Mouse (Mus musculus) C2C12 (cell line): ENCODE results near the gene Gm20388. TPM values are rescaled to one million over a fixed set of nuclear protein-coding genes. Genes with fewer than 3 reads are reported as not detected.

ENCODE experiments used
- H3K27me3 ChIP-seq: one replicate; pipeline ENCODE4 v1.6.1; 2011; ENCODE audit not compliant: control insufficient read depth, insufficient read depth, insufficient read length
- H3K36me3 ChIP-seq: one replicate; pipeline ENCODE4 v1.6.1; 2011; ENCODE audit not compliant: control insufficient read depth, insufficient read depth
- H3K4me3 ChIP-seq: one replicate; pipeline ENCODE4 v1.5.1; 2011; ENCODE audit warnings: mild to moderate bottlenecking, control low read depth; ENCODE audit not compliant: poor library complexity, insufficient read depth, severe bottlenecking
- H3K79me2 ChIP-seq: one replicate; pipeline ENCODE4 v1.6.1; 2011; ENCODE audit not compliant: control insufficient read depth, insufficient read depth
- H3K79me3 ChIP-seq: one replicate; pipeline ENCODE4 v1.6.1; 2011; ENCODE audit warnings: low read depth, control low read depth
- H3ac ChIP-seq: one replicate; pipeline ENCODE3; 2011; ENCODE audit warnings: low read depth; ENCODE audit not compliant: control insufficient read depth, insufficient read length
- CEBPB ChIP-seq: IDR thresholded peaks from one replicate; pipeline ENCODE4 v1.6.1; 2011; ENCODE audit warnings: low read depth, mild to moderate bottlenecking, control low read depth, moderate library complexity
- CTCF ChIP-seq: IDR thresholded peaks from one replicate; pipeline ENCODE4 v1.5.1; 2011; ENCODE audit not compliant: control insufficient read depth, insufficient read depth, insufficient read length
- FOSL1 ChIP-seq: IDR thresholded peaks from one replicate; pipeline ENCODE4 v1.8.0; 2011; ENCODE audit warnings: mild to moderate bottlenecking, low read length; ENCODE audit not compliant: poor library complexity, insufficient read depth, severe bottlenecking
- MAX ChIP-seq: IDR thresholded peaks from one replicate; pipeline ENCODE4 v1.6.1; 2011; ENCODE audit warnings: mild to moderate bottlenecking, control low read depth
- MYOD1 ChIP-seq: IDR thresholded peaks from one replicate; pipeline ENCODE4 v1.6.1; 2011; ENCODE audit warnings: low read depth; ENCODE audit not compliant: control insufficient read depth, insufficient read length
- MYOG ChIP-seq: IDR thresholded peaks from one replicate; pipeline ENCODE4 v1.6.1; 2011; ENCODE audit not compliant: control insufficient read depth, insufficient read length; ENCODE audit errors: extremely low read depth
- USF1 ChIP-seq: IDR thresholded peaks from one replicate; pipeline ENCODE4 v1.6.1; 2011; ENCODE audit warnings: low read depth, mild to moderate bottlenecking, control low read depth, moderate library complexity
- polyA plus RNA-seq: library from polyadenylated mRNA; unstranded; fragments of >200 nt; fragmentation: generic; extraction: Trizol; gene quantifications from one replicate; pipeline ENCODE4 v1.2.1, GENCODE M21; 2012; ENCODE audit warnings: missing spikeins

Gm20388 gene
- polyA plus RNA-seq, 1 experiment, result 15.0 TPM

DNA sequence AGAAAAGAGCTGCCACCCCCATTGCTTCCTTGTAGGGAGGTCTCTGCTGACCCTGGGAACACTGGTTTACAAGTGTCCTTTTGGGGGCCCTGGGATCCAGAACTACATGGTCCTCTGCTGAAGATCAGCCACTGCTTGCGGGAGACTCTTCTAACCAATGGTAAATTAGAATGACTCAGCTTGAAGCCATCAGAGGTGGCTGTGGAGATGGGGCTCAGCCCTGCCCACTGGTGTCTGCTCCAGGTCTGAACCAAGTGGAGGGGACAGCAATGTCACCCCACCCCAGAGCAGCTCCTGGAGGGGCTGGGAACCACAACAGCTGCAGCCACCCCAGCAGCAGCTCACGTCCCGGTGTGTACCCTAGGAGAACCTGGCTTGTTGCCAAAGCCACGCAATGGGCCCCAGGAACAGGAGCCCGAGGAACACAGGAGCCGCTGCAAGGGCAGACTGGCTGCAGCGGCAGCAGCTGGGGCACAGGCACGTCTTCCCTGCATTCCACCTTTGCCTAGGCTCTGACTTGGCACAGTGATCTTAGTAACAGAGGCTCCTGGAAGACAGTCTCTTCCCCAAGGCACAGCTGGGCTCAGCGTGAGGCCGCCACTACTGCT lies 1961.3 kb downstream of the Gm20388 start:
- Histone ChIP-seq H3K27me3 (no peaks in the 10 kb centered on the region), H3K79me3 (no peaks in the 10 kb centered on the region), H3K79me2 (no peaks in the 10 kb centered on the region), H3ac (no peak overlapping the region), H3K36me3 (no peaks in the 10 kb centered on the region), H3K4me3 (no peak overlapping the region)
- no peak for TF ChIP-seq CEBPB
- no peak for TF ChIP-seq MAX
- TF ChIP-seq CTCF, result no peak
- no peak for TF ChIP-seq MYOD1
- no peak for TF ChIP-seq FOSL1
- no peak for TF ChIP-seq USF1
- TF ChIP-seq MYOG, result no peak

- Histone ChIP-seq H3K79me2 (no peaks in the 10 kb centered on the region), H3K79me3 (no peaks in the 10 kb centered on the region), H3K27me3 (no peaks in the 10 kb centered on the region), H3ac (no peak overlapping the region), H3K4me3 (no peak overlapping the region), H3K36me3 (no peaks in the 10 kb centered on the region)
- TF ChIP-seq FOSL1 (no peak), USF1 (no peak), MAX (no peak), MYOG (no peak), CTCF (no peak), MYOD1 (no peak), CEBPB (no peak)
Observed at GRCm38 (mm10) chr8:121874031-121874430, 1963.4 kb downstream of the Gm20388 start.

DNA sequence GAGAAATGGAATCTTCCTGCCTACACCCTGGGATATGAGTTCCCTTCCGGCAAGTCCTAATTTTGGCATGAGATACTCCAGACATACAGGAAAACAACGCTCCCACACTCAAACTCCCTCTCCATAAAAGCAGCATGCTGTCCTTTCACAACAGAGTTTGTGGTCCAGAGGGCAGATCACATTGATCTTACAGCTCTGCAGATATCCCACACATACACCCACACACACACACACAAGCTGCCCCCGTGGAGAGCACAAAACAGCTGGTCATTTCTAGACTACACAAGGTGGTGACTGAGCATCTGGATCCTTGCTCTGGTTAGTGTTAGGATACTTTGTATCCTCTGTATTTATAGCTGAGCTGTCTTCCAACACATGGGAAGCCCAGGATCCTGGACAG lies 1964.4 kb downstream of the Gm20388 start:
- H3K27me3 ChIP-seq, result no peaks in the 10 kb centered on the region
- TF ChIP-seq USF1, result no peak
- H3K36me3 ChIP-seq, result no peaks in the 10 kb centered on the region
- H3ac ChIP-seq, result no peak overlapping the region
- no peak overlapping the region for H3K4me3 ChIP-seq
- H3K79me2 ChIP-seq, result no peaks in the 10 kb centered on the region
- no peaks in the 10 kb centered on the region for H3K79me3 ChIP-seq

DNA sequence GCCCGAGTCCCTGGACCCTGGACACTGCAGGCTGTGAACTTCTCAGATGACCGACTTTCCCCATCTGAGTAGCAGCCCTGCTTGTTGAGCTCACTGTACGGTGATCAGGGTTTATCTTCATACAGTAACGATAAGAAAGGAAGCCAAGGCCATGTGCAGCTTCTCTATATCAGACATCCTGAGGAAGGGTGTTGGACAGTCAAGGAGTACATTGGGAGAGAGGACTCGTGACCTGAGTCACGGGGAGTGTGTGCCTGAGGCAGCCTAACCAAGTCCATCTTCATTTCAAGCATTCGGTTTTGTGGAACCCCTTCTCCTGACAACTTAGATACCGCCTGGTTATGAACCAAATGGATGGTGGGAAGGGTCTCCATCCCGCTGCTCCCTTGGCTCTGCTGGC lies 1964.9 kb downstream of the Gm20388 start:
- no peaks in the 10 kb centered on the region for H3K79me2 ChIP-seq
- H3K36me3 ChIP-seq, result no peaks in the 10 kb centered on the region
- H3K79me3 ChIP-seq, result no peaks in the 10 kb centered on the region
- no peak for TF ChIP-seq CEBPB
- TF ChIP-seq MAX, result no peak
- no peak for TF ChIP-seq MYOG
- TF ChIP-seq USF1, result no peak
- no peak for TF ChIP-seq CTCF
- no peak for TF ChIP-seq MYOD1
- no peak overlapping the region for H3ac ChIP-seq
- no peak overlapping the region for H3K4me3 ChIP-seq
- H3K27me3 ChIP-seq, result no peaks in the 10 kb centered on the region

DNA sequence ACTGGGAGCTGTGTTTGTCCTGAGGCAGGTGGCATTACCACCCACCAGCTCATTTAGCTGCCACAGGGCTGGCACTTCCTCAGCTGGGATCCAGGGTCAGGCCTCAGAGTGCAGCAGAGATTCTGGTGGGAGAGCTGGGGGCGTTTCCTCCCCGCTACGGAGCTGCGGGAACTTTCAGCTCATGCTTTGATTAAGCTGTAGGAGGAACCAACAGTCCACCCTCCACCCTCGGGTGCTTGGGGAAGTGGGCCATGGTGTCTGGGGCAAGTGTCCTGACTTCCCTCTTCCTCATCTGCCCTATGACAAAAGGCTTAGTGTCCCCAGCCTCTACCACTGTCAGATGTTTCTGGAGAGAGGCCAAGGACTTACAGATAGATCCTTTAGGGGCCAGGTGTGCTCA lies 1966.6 kb downstream of the Gm20388 start:
- no peak overlapping the region for H3ac ChIP-seq
- TF ChIP-seq USF1, result no peak
- no peak for TF ChIP-seq MYOG
- no peak for TF ChIP-seq MAX
- no peak for TF ChIP-seq CTCF
- no peak for TF ChIP-seq FOSL1
- TF ChIP-seq CEBPB, result no peak
- no peak for TF ChIP-seq MYOD1
- H3K79me3 ChIP-seq, result no peaks in the 10 kb centered on the region
- no peak overlapping the region for H3K4me3 ChIP-seq
- H3K27me3 ChIP-seq, result no peaks in the 10 kb centered on the region
- H3K79me2 ChIP-seq, result no peaks in the 10 kb centered on the region
- H3K36me3 ChIP-seq, result no peaks in the 10 kb centered on the region

DNA sequence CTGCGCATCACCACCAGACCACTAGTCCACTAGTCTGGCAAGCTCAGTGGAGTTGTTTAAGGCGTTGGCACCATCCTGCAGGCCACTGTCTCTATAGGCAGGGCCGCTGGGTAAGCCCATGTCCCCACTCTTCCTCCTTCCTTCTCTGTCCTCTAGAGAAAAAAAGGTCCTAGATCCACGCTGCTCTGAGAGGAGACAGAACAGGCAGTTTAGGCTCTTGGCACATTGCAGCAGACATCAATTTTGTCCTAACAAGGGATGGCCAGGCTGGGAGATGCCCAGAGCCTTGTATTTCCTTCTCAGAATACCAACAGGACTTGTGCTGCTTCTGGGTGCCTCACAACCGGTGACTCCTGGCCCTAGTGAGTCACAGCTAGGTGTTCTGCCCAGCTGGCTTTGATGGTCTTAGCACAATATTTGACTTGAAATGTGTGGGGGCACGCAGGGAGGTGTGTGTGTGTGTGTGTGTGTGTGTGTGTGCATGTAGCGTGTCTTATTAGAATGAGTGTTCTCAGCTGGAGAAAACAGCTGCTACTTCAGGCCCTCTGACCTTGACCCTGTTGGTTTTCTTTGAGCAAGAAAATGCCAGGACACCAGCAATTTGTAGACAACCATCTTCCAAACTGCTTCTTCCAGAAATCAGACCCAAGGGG lies 1967.3 kb downstream of the Gm20388 start:
- Histone ChIP-seq H3K79me2 (no peaks in the 10 kb centered on the region), H3K27me3 (no peaks in the 10 kb centered on the region), H3K36me3 (peaks cover 3% of the 10 kb centered on the region), H3ac (no peak overlapping the region), H3K79me3 (no peaks in the 10 kb centered on the region), H3K4me3 (no peak overlapping the region)
- TF ChIP-seq CTCF (no peak), USF1 (no peak)
